Mouse (Mus musculus): ENCODE data around the gene Rpl3l.

Gene Rpl3l

DNA sequence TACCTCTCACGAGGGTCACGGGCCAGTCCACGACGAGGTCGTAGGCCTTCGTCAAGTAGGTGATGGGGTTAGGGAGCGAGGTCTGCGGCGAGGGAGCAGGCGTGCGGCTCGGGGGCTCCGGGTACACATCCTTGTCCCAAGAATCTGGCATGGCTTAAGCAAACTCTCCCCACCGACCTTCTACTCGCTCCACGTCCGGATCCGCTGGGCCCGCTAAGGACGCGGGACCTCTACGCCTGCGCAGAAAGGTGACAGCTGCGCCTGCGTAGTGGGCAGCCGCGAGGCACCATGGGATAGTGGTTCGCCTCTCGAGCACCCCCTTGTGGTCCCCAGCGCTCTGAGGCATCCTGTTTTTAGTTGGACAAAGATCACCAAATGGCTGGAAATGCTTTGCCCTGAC, 3.4 kb upstream of the Rpl3l start, which contains the start of gene Ndufb10:
Gene Ndufb10 (minus strand): TSS at position 295 of the 400 bp plus-strand sequence.
- H3K36me3 ChIP-seq (ENCODE audit: control insufficient read depth, insufficient read depth, low read length, poor library complexity, severe bottlenecking): peaks cover 7% of the 10 kb centered on the region; the same call in 1 of the 2 replicates
- DNase-seq (ENCODE audit: low read depth, low spot score): peak; percentile 97
- H3K27me3 ChIP-seq (ENCODE audit: control insufficient read depth, insufficient read depth, low read length, poor library complexity, severe bottlenecking): no peaks in the 10 kb centered on the region

DNA sequence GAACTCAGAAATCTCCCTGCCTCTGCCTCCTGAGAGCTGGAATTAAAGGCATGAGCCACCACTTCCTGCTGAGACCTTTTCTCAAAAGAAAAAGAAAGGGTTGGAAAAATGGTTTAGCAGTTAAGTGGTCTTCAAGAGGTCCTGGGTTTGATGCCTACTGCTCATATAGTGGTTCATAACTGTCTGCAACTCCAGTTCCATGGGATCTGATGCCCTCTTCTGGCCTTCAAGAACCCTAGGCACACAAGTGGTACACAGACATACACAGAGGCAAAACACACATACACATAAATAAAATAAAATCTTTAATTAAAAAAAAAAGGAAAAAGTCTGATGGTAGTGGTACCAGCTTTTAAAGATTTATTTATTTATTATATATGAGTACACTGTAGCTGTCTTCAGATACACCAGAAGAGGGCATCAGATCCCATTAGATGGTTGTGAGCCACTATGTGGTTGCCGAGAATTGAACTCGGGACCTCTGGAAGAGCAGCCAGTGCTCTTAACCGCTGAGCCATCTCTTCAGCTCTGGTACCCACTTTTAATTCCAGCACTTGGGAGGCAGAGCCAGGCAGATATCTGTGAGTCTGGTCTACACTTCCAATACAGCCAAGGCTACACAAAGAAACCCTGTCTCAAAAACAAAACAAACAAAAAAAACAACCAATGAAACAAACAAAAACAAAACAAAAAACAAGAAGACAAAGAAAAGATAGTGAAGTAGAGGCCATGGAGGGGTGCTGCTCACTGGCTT, 1.8 kb upstream of the Rpl3l start:
- H3K27me3 ChIP-seq (ENCODE audit: control insufficient read depth, insufficient read depth, low read length, poor library complexity, severe bottlenecking): no peaks in the 10 kb centered on the region
- no peak for DNase-seq (ENCODE audit: low read depth, low spot score)
- peaks cover 5% of the 10 kb centered on the region; the same call in 1 of the 2 replicates for H3K36me3 ChIP-seq (ENCODE audit: control insufficient read depth, insufficient read depth, low read length, poor library complexity, severe bottlenecking)

DNA sequence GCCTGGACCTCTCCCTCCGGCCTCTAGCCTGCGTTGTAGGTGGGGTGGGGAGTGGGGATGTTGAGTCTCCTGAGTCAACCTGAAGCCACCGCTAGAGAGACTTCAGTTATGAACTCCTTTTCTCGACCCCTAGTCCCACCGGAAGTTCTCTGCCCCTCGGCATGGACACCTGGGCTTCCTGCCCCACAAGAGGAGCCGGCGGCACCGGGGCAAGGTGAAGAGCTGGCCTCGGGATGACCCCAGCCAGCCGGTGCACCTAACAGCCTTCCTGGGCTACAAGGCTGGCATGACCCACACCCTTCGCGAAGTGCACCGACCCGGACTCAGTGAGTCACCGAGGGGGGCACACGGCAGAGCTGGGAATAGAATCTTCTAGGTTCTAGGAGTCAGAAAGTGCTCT, 564 bp downstream of the Rpl3l start:
- Histone ChIP-seq H3K36me3 (ENCODE audit: control insufficient read depth, insufficient read depth, low read length, poor library complexity, severe bottlenecking) (no peaks in the 10 kb centered on the region), H3K27me3 (ENCODE audit: control insufficient read depth, insufficient read depth, low read length, poor library complexity, severe bottlenecking) (no peaks in the 10 kb centered on the region)
- DNase-seq (ENCODE audit: low read depth, low spot score): no peak

DNA sequence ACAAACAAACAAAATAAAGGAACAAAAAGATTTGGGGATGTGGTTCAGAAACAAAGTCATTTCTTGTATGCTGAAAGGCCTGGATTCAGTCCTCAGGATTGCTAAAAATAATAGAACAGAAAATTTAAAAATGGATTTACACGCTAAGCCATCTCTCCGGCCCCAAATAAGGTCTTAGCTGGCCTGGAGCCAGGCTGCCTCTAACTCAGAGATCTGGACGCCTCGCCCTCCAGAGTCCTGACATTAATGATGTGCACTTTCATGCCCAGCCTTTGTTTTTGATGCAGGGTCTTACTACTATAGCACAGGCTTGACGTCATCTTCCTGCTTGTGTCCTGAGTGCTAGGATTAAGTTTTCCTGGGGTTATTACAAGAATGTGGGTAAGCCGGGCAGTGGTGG, 1.4 kb downstream of the Rpl3l start:
- no peak for DNase-seq (ENCODE audit: low read depth, low spot score)
- Histone ChIP-seq H3K27me3 (ENCODE audit: control insufficient read depth, insufficient read depth, low read length, poor library complexity, severe bottlenecking) (no peaks in the 10 kb centered on the region), H3K36me3 (ENCODE audit: control insufficient read depth, insufficient read depth, low read length, poor library complexity, severe bottlenecking) (no peaks in the 10 kb centered on the region)

DNA sequence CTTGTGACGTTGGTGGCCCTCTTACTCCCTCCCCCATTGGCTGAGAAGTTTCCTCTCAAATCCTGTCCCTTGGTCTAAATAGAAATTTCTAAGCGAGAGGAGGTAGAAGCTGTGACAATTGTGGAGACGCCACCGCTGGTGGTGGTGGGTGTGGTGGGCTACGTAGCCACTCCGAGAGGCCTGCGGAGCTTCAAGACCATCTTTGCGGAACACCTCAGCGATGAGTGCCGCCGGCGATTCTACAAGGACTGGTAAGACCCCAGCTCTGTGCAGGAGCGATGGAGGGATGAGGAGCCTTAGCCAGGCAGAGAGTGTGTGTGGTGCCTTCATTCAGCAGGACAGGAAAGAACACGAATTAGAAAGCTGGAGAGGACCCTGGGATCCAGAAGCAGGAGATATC, 3.2 kb downstream of the Rpl3l start:
- Histone ChIP-seq H3K36me3 (ENCODE audit: control insufficient read depth, insufficient read depth, low read length, poor library complexity, severe bottlenecking) (no peaks in the 10 kb centered on the region), H3K27me3 (ENCODE audit: control insufficient read depth, insufficient read depth, low read length, poor library complexity, severe bottlenecking) (no peaks in the 10 kb centered on the region)
- no peak for DNase-seq (ENCODE audit: low read depth, low spot score)

DNA sequence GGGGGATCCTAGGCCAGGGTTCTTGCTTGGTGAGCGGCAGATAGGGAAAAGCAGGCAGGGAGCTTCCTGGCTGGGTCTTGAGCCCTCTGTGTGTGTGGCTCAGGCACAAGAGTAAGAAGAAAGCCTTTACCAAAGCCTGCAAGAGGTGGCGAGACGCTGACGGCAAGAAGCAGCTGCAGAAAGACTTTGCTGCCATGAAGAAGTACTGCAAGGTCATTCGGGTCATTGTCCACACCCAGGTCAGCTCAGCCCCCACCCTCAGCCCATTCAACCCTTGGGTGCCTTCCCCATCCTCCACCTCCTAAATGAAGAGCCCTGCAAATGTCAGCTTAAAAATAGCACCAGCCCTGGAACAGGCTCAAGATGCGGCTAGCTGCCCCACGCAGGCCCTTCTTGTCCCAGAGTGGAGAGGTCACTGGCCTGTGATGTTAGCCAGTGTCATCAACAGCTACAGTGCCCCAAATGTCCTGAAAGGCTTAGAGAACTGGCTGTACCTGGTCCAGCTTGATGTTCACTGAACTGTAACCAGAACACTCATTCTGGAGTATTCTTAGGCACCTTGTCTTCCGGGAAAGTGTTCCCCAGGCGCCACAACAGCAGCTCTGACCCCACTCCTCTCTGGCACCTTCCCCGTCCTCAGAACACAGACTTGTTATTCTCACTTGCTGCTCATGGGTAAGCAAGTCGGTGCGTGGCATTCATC, 4.8 kb downstream of the Rpl3l start:
- H3K36me3 ChIP-seq (ENCODE audit: control insufficient read depth, insufficient read depth, low read length, poor library complexity, severe bottlenecking): no peaks in the 10 kb centered on the region
- no peaks in the 10 kb centered on the region for H3K27me3 ChIP-seq (ENCODE audit: control insufficient read depth, insufficient read depth, low read length, poor library complexity, severe bottlenecking)
- DNase-seq (ENCODE audit: low read depth, low spot score): no peak

DNA sequence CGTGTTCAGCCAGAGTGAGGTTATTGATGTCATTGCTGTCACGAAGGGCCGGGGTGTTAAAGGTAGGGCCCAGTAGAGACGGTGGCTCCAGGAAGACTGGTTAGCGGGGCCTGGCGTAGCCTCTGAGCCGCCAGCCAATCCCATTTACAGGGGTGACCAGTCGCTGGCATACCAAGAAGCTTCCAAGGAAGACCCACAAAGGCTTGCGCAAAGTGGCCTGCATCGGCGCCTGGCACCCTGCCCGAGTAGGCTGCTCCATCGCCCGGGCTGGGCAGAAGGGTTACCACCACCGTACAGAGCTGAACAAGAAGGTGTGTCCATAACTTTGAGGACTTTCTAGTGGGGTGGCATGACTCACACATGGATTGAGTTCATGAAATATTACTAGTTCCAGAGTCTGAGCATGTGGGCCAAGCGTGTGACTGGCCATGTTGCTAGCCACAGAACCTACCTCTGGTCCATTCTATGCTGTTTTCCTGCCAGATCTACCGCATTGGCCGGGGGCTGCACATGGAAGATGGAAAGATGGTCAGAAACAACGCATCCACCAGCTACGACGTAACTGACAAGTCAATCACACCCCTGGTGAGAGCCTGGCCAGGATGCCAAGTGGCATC, 5.9 kb downstream of the Rpl3l start:
- Histone ChIP-seq H3K36me3 (ENCODE audit: control insufficient read depth, insufficient read depth, low read length, poor library complexity, severe bottlenecking) (no peaks in the 10 kb centered on the region), H3K27me3 (ENCODE audit: control insufficient read depth, insufficient read depth, low read length, poor library complexity, severe bottlenecking) (no peaks in the 10 kb centered on the region)
- DNase-seq (ENCODE audit: low read depth, low spot score): no peak

DNA sequence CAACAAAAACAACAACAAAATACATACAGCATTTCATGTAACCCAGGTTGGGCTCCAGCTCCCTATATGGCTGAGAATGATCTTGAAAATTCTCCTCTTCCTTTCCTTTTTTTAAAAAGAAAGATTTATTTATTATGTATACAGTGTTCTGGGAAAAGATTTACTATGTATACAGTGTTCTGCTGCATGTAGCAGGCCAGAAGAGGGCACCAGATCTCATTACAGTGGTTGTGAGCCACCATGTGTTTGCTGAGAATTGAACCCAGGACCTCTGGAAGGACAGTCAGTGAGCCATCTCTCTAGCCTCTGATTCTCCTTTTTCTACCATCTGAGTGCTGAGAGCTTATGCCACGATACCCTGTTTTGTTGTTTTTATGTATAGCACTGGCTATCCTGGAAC, 6.9 kb downstream of the Rpl3l start:
- no peak for DNase-seq (ENCODE audit: low read depth, low spot score)

DNA sequence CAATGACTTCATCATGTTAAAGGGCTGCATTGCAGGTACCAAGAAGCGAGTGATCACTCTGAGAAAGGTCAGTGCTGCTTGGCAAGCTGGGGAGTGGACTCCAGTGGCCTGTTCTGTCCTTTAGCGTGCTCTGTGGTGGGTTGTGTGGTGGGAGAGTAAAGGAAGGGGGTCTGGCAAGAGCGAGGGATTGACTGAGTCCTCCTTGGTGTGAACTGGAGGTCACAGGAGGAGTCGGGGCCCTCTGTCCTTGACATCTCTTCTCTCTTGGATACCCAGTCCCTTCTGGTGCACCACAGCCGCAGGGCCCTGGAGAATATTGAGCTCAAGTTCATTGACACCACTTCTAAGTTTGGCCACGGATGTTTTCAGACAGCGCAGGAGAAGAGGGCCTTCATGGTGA, 7.8 kb downstream of the Rpl3l start:
- no peak for DNase-seq (ENCODE audit: low read depth, low spot score)
- H3K27me3 ChIP-seq (ENCODE audit: control insufficient read depth, insufficient read depth, low read length, poor library complexity, severe bottlenecking): no peaks in the 10 kb centered on the region
- H3K36me3 ChIP-seq (ENCODE audit: control insufficient read depth, insufficient read depth, low read length, poor library complexity, severe bottlenecking): no peaks in the 10 kb centered on the region

More for the DNA sequence above, 6.9 kb downstream of the Rpl3l start:
- no peaks in the 10 kb centered on the region for H3K36me3 ChIP-seq (ENCODE audit: control insufficient read depth, insufficient read depth, low read length, poor library complexity, severe bottlenecking)
- no peaks in the 10 kb centered on the region for H3K27me3 ChIP-seq (ENCODE audit: control insufficient read depth, insufficient read depth, low read length, poor library complexity, severe bottlenecking)

DNA sequence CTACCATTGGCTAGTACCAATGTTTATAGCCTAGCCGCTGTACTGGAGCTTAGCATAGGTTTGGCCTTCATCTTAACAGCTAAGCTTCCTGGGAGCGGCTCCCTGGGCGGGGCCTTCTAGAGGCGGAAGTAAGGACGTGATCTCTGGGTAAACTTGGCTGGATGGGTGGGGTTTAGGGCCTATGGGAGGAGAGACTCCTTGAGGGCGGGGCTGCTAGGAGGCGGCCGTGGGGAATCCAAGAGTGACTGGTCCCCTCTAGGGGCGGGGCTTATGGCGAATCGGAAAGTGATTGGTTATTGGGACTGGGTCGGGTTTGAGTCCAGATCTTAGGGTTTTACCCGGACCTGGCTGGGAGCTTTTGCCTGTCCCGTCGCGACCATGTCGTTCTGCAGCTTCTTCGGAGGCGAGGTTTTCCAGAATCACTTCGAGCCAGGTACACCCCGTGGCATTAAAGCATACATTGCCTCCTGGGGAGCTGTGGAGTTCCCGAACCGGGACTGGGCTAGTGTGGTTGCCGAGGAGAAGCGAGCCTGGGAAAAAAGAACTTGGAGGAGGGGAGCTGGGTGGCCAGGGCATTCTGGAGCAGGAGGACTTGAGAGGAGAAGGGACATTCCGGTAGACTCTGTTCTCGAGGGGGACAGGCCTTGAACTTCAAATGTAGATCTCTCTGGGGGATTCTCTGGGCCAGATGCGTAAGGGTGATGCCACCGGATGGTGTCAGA, 8.9 kb downstream of the Rpl3l start, which contains the start of gene Msrb1:
Gene Msrb1 (plus strand): TSS at position 313 of the 722 bp plus-strand sequence.
- H3K36me3 ChIP-seq (ENCODE audit: control insufficient read depth, insufficient read depth, low read length, poor library complexity, severe bottlenecking): no peaks in the 10 kb centered on the region
- H3K27me3 ChIP-seq (ENCODE audit: control insufficient read depth, insufficient read depth, low read length, poor library complexity, severe bottlenecking): no peaks in the 10 kb centered on the region
- peak; percentile 95 for DNase-seq (ENCODE audit: low read depth, low spot score)

DNA sequence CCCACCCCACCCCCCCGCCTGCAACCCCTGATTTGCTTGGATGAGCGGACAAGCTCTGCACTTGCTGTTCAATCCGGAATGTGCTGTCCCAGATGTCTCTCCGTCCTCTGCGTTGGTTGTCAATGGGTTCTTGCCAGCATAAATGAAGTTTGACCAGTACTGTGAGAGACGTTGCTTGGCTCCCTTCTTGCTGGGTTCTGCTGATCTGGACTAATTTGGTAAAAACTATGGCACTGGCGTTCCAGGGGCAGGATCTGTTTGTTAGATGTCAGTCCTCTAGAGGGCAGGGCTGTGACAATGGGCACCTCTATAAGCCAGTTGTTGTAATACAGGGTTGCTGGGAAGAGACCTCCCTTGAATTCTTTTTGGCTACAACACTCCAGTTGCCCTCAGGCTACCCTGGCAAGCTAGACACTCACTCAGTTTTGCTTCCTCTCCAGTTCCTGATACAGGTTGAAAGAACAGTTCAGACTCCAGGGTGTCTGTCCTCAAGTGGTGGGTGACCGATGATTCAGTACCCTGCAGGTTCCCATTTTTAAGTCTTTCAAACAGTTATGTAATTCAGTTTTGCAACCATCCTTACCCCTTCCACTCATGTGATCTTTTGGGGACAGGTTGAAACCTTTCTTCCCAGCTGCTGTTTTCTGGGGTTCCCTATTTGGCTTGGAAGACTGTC, 9.7 kb downstream of the Rpl3l start:
- Histone ChIP-seq H3K36me3 (ENCODE audit: control insufficient read depth, insufficient read depth, low read length, poor library complexity, severe bottlenecking) (no peaks in the 10 kb centered on the region), H3K27me3 (ENCODE audit: control insufficient read depth, insufficient read depth, low read length, poor library complexity, severe bottlenecking) (no peaks in the 10 kb centered on the region)
- DNase-seq (ENCODE audit: low read depth, low spot score): no peak

DNA sequence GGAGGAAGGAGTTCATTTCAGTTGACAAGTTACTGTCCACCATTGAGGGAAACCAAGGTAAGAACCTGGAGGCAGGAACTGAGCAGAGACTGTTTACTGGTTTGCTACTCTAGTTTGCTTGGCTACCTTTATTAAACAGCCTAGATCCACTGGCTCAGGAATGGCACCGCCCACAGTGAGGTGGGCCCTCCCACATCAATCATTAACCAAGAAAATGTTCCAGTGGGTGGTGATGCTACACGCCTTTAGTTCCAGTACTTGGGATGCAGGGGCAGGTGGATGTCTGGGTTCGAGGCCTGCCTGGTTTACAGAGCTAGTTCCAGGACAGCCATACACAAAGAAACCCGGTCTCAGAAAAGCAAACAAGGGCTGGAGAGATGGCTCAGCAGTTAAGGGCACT, 10.6 kb downstream of the Rpl3l start:
- no peaks in the 10 kb centered on the region for H3K36me3 ChIP-seq (ENCODE audit: control insufficient read depth, insufficient read depth, low read length, poor library complexity, severe bottlenecking)
- no peaks in the 10 kb centered on the region for H3K27me3 ChIP-seq (ENCODE audit: control insufficient read depth, insufficient read depth, low read length, poor library complexity, severe bottlenecking)
- DNase-seq (ENCODE audit: low read depth, low spot score): no peak

DNA sequence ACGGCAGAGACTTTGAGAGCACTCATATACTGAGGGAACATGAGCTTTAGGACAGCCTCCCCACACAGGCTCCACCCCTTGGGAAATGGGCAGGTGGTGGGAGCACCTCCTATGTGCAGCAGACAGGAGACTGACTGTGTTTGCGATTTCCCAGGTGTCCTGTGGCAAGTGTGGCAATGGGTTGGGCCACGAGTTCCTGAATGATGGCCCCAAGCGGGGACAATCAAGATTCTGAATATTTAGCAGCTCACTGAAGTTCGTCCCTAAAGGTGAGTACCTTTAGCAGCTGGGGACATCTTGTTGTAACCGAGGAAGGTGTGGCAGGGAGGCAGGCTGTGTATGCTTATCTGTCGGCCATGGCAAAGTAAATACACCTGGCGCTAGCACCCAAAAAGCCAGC, 12.3 kb downstream of the Rpl3l start:
- Histone ChIP-seq H3K36me3 (ENCODE audit: control insufficient read depth, insufficient read depth, low read length, poor library complexity, severe bottlenecking) (no peaks in the 10 kb centered on the region), H3K27me3 (ENCODE audit: control insufficient read depth, insufficient read depth, low read length, poor library complexity, severe bottlenecking) (no peaks in the 10 kb centered on the region)
- DNase-seq (ENCODE audit: low read depth, low spot score): no peak

DNA sequence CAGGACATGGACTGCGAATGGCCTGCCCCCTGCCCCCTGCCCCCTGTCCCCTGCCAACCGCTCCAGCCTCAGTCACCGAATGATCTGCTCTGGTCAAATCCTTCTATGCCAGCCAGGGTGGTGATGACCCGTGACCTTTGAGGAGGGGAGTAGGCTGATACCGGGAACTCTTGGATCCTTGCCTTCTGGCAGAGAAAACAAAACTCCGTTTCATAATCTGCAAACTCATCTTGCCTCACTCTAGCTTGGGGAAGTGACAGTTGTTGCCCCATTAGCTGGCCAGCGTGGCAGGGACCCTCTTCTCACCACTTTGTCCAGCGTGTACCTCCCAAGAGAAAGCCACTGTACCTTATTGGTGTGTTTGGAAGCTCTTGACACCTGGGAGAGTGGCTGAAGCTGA, 14.7 kb downstream of the Rpl3l start:
- Histone ChIP-seq H3K27me3 (ENCODE audit: control insufficient read depth, insufficient read depth, low read length, poor library complexity, severe bottlenecking) (no peaks in the 10 kb centered on the region), H3K36me3 (ENCODE audit: control insufficient read depth, insufficient read depth, low read length, poor library complexity, severe bottlenecking) (no peaks in the 10 kb centered on the region)
- DNase-seq (ENCODE audit: low read depth, low spot score): no peak
